Mouse (Mus musculus) cortical plate, adult 2 months (tissue): ENCODE results near the gene Pcbp1.

ENCODE experiments used
- CTCF ChIP-seq: fragments of 200-500 bp; IDR thresholded peaks from 2 replicates; pipeline ENCODE4 v1.5.1; 2011; ENCODE audit warnings: mild to moderate bottlenecking, control low read depth, low read length; ENCODE audit not compliant: insufficient read depth; ENCODE audit errors: extremely low read depth
- POLR2A ChIP-seq: fragments of 200-500 bp; IDR thresholded peaks from 2 replicates; pipeline ENCODE4 v1.6.1; 2011; ENCODE audit warnings: mild to moderate bottlenecking, low read length, control low read depth; ENCODE audit not compliant: insufficient read depth; ENCODE audit errors: extremely low read depth

GRCm38 (mm10) chr6:86499571-86500109 lies 26.5 kb downstream of the Pcbp1 start:
- TF ChIP-seq CTCF: no peak
- TF ChIP-seq POLR2A: no peak
